Mouse (Mus musculus): ENCODE data around the gene Prdm16.

DNA sequence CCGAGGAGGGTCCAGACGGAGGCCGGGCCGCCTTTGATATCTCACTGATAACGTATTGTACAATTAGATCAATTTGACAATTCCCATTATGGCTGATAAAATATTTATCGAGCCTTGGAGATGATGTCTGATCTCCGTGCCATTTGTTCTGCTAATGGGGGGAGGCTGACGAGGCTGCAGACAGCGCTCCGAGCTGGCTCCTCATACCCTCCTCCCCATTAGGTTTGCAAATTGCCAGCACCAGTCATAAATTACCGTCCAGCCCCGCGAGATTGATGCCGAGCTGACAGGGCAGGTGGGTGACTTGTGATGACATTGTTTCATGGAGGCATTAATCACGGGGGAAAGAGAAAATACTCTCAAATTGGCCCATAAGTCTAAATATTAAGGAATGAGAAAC, 67.9 kb downstream of the Prdm16 start:
- TF ChIP-seq FLI1 (IDR thresholded peaks at IDR 0.05; ENCODE audit: low read length) (no peak), GATA1 (IDR thresholded peaks at IDR 0.05; ENCODE audit: borderline replicate concordance, low read length) (no peak)

Measured in megakaryocyte, embryonic 14.5 days (primary cell).